Mouse (Mus musculus) adipocyte (in vitro differentiated cells): ENCODE measurements at regions not wholly inside any gene's neighbourhood (a gene's known extent, or its start where the extent isn't known, plus 50 kb on each side); places are given as distances from the start of the nearest gene placed in this dataset.

ENCODE experiments used
- DNase-seq: peaks from one replicate; pipeline ENCODE4 v3.0.0-alpha.2; 2016; ENCODE audit warnings: low spot score

DNA sequence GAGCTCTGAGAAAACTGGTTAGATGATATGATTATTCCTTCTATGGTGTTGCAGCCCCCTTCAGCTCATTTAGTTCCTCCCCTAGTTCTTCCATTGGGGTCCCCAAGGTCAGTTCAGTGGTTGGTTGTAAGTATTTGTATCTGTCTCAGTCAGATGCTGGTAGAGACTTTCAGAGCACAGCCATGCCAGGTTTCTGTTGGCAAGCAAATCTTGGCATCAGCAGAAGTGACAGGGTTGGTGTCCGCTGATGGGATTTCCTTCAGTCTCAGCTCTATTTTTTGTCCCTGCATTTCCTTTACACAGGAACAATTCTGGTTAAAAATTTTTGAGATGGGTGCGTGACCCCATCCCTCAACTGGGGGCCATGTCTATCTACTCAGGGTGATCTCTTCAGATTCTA is 55.3 kb upstream of the Spaca1 start:
- DNase-seq: no peak

DNA sequence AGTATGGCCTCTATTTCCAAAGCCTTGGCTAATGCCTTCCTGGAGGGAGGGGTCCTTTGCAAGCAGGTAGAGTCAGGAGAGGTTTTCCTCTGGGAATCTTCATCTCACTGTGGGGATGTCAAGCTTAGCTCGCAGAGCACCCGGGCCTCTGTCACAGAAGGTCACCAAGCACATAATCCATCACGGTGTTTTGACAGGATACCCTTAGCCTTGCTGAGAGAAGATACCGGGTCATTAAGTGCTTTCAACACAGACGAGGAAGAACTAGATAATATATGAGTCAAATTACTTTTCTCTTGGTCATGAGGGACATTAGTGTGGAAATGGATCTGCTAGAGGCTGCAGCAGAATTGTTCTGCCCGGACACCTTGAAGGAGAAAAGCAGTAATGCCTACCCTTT is 64.3 kb upstream of the Spaca1 start:
- DNase-seq: no peak

DNA sequence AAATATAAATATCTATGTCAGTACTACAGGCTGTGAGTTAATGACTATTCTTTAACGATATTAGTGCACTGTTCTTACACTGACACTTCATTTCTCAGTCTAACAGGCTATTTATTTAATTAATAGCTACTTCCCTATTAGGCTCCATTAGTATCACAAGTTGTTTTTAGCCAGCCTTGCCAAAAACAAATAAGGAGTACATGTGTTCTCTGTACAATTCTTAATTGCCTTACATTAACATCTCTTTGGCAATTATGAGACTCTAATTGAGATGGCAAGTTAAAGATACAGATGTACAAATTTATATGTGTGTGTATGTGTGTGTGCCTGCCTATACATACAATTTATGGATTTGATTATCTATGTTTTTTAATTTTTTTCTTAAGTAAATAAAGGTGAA is 67.1 kb upstream of the Spaca1 start:
- no peak for DNase-seq

DNA sequence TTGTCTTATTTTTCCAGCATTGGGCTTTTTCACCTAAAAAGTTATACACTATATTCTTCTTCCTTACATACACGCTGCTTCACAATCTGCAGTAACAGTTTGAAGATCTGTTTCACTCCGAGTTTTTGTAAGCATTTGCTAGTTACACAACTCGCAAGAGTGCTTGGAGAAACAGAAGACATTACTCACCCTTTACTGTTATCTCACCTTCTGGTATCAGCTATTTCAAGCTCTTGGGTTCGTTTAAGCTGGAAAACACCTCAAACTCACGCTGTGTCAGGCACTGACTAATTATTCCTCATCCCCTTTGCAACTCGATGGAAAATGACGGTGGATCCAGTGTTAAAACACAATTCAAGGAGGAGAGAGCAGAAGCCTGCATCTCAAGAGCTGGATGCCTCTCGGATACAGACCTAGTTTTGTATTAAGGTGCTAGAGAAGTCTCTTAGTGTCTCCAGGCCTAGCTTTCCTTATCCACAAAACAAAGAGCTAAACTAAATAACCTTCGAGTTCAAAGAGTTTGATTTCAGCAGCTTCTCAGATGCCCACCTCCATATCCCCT is 73.0 kb upstream of the Spaca1 start:
- DNase-seq: no peak

DNA sequence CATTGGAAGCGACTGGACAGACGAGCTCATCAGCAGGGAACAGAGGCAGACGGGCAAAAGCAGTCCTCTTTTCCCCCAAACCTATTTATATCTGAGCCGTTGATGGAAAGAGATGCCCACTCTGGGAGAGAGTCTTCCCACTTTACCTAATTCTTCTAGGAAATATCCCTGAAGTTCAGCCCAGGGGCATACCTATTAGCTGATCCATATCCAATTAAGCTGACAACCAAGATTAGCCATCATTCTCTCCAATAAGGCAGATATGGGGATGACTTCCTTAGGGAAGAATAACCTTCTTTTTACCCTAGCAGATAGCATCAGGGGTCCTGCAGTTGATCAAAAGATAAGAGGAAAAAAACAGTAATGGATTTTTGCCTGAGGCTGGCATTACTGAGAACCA is 78.2 kb upstream of the Spaca1 start:
- no peak for DNase-seq

DNA sequence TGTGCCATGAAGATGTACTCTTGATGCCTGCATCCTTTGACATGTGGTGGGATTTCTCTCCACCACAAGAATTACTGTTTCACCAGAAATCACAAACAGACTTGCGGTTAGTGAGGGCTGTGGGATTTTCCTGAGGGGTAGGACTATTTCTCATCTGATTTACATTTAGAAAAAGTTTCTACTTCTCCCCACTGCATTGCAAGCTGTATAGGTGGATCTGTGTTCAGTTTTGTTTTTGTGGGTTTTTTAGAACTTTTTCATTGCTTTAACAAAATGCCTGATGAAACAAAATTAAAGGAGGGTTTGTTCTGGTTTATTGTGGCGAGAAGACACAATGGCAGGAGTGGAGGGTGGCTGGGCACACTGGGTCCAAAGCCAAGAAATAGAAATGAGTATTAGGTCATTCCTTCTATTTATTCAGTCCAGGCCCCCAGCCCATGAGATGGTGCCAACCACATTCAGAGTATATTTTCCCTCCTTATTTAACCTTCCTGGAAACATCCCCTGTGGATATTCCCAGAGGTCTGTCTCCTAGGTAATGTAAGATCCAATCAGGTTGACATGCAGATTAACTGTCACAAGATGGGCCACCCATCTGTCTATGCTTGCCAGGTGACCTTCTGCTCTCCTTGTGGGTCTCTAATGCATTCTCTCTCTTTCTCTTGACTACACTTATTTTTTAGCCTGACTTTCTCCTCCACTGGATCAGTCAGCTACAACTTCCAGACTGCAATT is 96.3 kb upstream of the Spaca1 start:
- DNase-seq: no peak

DNA sequence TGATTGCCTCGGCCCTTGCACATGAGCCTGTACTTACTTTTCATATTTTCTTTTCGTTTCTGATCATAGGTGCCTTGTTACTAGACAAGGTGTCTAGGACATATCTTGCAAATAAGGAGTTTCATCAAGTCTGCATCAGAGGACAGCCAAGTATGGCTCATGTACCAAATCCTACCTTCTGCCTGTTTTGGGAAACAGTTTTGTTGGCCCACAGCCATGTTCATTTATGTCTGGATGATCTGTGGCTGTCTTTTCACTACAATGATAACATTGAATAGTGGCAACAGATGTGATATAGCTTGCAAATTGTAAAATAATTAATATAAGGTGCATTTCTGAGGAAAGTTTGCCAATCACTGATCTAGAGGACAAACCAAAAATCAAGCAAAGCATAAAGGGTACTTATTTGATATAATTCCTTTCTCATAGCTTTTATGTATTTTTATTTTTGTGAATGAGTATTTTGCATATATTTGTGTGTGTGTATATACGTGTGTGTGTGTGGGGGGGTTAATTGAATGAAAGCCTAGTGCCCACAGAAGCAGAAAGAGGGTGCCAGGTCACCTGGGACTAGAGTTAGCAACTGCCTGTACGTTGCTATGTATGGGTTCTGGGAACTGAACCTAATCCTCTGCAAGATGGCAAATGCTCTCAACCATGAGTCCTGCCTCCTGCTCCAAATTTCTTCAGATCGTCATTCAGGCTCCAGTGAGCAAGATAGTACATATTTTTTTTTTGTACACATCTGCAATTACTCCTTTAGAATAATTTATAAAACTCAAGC is 99.2 kb upstream of the Spaca1 start:
- no peak for DNase-seq

DNA sequence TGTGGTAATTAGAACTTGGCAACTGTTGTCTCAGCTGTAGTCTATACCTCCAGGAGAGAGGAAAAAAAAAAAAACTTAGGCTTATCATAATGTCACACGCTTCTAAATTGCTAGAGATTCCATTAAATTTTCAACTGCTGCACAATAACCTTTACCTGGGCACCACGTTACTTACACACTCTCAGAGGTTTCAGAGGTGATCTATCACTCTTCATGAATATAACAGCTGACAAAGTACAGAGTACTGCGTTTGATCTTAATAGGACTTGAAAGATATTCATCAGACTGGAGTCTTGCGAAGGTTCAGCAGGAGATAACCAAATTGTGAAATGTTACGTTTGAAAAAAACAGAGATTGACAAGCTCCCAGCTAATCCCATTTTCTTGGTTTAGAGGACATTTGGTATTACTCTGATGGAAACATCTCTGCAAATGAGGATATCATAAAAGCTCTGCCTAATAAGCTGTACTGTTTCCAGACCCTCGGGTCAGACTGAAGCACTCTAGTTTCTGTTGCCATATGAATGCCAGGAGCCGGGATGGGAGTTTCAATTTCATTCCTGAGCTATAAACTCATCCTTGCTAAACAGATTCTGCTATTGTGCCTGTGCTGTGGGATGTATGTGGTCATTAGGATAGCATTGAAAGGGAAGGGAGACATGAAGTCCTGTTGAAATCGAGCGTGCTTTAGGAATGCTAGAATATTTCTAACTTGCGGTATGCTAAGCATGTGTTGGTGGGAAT is 101.8 kb upstream of the Spaca1 start:
- no peak for DNase-seq

DNA sequence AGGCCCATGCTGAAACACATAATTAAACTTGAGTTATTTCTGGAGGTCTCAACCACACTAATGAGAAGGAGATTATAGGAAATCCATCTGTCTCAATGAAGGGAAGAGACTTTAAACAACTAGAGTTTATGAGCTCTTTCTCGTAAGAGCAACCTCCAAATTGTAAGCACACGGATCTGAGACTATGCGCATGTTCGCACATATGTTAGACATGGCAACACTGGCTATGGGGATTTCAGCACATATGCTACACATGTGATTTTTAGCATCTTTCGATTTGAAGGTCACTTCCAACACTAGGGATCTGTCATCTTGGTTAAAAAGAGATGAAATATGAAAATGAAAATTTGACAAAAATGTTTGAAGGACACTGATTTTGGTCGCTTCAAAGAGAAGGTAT is 105.5 kb upstream of the Spaca1 start:
- no peak for DNase-seq

DNA sequence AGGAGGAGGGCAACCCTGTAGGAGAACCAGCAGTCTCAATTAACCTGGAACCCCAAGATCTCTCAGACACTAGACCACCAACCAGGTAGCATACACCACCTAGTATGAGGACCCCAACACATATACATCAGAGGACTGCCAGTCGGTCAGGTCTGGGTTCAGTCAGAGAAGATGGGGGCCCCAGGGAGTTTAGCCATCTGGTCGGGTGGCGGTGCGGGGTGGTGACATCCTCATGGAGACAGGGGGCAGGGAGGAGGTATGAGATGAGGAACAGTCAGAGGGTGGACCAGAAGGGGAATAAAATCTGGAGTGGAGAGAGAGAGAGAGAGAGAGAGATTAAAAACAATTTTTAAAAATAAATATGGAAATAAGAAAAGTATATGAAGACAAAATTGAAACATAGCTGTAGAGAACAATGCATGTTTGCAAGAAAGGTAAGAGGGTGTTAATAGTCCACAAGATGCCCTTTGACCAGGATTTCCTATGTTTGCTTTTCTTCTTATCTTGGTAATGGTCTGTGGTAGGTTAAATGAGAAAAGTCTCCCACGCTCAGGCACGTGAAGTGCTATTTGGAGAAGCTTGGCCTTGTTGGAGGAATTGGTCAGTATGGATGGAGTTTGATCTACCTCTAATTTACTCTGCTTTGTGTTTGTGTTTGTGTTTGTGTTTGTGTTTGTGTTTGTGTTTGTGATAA is 108.0 kb upstream of the Spaca1 start:
- no peak for DNase-seq

DNA sequence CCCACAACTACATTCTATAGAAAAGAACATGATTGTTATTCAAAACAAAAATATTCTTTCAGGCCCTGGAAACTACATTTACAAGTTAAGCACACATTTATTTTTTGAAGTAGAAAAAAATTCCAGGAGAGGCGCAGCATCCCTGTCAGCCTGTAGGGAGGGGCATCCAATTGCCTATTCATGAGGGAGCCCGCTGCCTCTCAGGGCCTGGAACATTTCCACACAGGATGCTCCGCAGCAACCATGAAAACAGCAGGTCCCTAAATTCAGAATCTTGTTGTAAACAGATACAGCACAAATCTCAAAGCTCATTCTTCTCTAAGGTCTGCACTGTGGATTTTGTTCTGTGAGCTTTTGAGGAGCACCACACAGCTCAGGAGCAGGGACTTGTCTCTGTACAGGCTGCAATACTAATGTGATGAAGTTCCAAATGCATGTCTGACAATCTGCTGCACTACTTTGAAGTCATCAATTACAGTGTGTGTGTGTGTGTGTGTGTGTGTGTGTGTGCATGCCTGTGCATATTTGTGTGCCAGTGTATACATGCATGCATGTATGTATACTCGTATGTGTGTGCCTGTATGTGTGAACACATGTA is 121.4 kb upstream of the Spaca1 start:
- DNase-seq: no peak

DNA sequence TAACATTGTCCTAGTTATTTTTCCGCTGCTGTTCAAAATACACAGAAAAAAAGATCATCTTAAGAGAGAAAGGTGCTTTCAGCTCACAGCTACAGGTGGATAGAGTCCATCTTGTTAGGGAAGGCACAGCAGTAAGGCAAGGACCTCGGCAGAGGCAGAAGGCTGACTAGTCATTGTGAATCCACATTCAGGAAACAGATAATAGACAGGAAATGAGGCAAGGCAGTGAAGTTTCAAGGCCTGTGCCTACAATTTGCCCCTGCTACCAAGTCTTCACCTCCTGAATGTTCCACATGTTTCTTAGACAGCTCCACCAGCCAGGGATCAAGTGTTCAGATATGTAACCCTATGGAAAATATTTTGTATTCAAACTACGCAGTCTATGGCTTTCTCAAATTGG is 122.0 kb upstream of the Spaca1 start:
- DNase-seq: no peak

DNA sequence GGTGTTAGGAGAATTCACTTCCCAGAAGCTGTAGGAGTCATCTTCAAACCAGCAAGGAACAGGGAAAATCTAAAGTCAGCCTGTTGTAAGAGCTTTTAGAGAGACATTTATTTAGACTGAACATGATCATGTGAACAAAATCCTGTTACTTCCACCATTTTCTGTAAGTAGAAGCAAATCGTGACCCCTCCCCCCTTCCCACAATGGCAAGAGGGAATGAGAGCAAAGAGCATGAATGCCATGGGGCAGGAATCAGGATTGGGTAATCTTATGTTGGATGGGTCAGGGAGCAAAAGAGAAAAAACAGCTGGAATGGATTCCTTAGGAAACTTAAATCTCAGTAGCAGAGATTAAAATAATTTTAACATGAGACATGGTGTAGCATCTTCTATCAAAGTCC is 127.4 kb upstream of the Spaca1 start:
- DNase-seq: peak; percentile 89

DNA sequence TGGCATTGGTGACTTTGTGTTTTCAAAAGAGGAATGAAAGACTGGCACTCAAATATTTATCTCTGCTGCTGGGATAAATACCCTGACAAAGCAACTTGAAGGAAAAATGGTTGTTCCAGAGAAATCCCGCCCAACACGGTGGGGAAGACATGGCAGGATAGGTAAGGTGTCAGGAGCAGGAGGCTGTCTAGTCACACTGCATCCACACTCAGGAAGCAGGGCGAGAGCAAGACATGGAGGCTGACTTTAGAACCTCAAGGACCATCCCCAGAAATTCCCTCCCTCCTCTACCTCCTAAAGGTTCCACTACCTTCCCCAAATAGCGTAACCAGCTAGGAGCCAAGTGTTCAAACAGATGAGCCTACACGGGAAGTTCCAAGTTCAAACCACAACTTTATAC is 136.5 kb upstream of the Spaca1 start:
- no peak for DNase-seq

DNA sequence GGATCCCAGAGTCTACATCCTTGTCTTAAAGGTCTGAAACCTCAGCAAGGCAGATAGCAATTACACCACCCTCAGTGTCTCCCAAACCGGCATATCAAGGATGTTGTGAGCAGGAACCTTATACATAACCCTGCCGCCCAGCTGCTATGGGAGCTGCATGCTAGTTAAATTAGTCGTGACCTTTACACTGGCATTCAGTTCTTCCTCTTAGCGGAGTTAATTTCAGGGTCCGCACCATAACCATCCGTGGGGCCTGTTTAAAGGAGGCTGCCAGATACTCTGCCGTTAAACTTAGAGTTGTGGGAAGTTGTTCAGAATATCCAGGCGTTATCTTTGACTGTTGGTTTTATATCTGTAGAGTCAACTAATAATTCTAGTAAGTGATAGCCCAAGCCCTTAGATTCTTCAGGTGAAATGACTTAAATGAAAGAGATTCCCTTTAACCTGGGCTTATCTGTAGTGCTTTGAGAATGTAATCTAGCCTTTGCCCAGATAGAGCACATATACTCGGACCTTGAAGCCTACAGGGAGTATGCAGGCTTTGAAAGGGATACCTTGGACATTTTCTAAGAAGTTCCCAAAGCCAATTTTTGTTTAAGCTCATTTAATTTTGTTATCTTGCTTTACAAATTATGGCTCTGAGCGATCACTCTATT is 153.3 kb upstream of the Spaca1 start:
- DNase-seq: no peak

DNA sequence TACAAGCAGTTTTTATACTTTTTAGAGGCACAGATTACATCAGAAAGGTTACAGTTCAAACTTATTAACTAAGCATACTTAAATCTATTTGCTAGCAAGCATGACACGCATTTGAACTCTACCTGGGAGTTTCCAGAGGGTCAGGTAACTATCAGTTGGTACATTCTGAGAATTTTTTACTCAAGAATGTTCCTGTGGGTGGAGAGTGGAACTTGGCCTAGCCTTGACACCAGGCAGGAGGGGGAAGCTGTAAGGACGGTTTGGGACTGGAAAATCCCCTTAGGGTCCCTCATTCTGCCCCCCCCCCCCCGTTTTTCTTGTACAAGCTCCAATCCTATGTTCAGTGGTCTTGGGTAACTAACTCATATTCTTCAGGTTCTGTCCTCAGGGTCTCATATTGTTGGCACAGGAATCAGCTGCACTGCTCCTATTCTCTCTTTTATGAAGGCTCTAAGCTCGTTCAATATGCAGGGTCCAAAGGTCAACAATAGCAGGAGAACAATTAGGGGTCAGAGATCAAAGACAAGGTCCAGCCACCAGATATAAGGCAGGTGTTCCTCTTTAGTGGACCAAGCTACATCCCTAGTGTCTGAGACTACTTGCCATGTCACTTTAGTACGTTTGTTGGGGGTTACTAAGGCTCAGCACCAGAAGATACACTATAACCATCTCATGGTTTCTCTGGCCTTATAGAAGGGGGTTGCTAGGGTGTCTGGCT is 159.3 kb upstream of the Spaca1 start:
- DNase-seq: no peak

DNA sequence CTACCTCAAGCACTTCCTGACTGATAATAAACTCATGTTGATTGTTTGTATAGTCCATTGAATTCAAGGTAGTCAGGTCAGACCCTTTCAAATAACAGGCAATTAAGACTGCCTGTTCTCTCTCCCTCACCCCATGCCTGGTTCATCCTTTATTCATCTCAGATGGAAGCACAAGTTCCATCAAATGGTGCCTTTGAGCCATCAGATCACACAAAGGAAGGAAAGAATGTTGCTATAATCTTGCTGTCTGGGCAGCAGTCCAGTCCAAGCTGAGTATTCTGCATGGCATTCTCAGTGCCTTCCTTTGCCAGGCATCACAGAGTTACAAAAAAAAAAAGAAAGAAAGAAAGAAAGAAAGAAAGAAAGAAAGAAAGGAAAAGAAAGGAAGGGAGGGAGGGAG is 163.7 kb upstream of the Spaca1 start:
- DNase-seq: peak; percentile 15

DNA sequence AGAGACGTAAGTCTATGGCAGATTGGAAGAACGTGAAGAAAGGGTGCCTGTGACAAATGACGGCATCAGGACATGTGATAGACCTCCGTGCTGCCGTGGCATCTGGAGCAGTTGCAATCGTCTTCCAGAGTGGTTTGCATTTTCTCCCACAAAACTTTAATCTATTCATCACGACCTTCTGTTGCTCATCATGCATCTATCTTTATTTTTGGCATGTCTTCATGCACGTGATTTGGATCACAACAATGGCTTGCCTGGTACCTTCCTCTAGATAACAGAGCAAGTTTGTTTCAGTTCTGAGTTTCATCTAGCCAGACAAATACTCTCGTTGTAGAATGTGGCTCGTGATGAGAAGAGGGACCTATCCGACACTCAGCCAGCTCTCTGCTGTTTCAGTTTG is 164.4 kb upstream of the Spaca1 start:
- no peak for DNase-seq

DNA sequence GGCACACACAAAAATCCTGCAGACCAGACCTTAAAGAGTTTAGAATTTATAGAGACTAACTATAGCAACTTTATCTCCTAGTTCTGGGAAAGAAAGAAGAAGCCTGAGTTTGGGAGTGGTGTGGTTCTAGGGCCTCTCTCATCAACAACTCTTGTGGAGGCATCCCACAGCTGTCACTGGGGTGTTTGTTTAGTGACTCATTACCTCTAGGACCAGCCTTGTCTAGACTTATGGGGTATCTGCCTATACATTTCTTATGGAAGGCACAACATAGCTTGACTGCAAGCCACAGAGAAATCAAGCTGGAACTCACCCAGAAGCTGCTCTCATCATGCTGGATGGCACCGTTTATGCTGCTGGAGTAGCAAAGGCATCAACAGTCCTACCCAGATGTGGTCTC is 171.9 kb upstream of the Spaca1 start:
- DNase-seq: no peak

DNA sequence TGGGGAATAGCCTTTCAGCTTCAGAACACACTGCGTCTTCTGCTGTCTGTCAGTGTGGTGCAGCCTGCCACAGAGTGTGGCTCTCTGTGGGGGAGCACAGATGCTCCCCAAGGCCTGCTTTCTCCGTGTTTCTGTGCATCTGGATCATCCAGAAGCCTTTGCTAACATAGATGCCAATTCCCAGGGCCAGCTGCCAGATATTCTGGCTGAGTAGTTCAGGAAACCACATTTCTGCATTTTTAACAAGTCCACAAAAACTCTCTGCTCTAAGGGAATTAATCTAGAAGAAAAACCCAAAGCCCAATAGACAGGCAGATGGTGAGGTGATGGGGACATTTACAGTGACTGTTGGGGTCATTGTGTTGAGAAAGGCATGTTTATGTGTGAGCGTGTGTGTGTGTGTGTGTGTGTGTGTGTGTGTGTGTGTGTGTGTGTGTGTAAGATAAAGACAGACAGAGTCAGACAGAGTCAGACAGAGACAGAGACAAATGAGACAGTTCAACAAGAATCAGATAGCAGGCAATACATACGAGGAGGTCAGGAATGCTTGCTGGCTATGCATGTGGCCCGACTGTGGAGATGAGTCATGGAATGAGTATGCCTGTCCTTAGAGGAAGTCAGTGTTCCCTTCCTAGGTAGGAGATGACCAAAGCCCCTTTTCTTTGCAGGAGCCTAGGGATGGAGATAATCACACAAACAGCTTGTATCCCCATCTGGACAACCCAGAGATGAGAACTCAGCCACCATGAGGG is 176.3 kb upstream of the Spaca1 start:
- DNase-seq: peak; percentile 64
